Mouse (Mus musculus) CH12.LX (cell line): Measurements from ENCODE around the gene Nsun2.
"Not testable (repeated sequence)": the region's sequence is repeated elsewhere in the genome, so short reads cannot be mapped to it uniquely, and the experiment has no call there.

Experiments used
- BHLHE40 ChIP-seq: IDR thresholded peaks from 2 replicates; pipeline ENCODE4 v1.6.1; 2011; ENCODE audit warnings: mild to moderate bottlenecking, low read depth, low read length, improper control_type of control experiment
- CTCF ChIP-seq, 2 experiments: IDR thresholded peaks in 1 of 2; conservative IDR thresholded peaks in 1 of 2; 2 replicates each; pipeline ENCODE4 v1.5.1; 2011 to 2012; ENCODE audit warnings: low read depth in 2 of 2, low read length in 2 of 2, improper control_type of control experiment in 1 of 2, inconsistent platforms in 1 of 2, mild to moderate bottlenecking in 1 of 2, moderate library complexity in 1 of 2
- E2F4 ChIP-seq: IDR thresholded peaks from 2 replicates; pipeline ENCODE4 v1.6.1; 2011; ENCODE audit warnings: low read depth, low read length, improper control_type of control experiment; ENCODE audit not compliant: insufficient replicate concordance
- GABPA ChIP-seq: IDR thresholded peaks from 2 replicates; pipeline ENCODE4 v1.6.1; 2012; ENCODE audit warnings: low read depth, low read length, improper control_type of control experiment, inconsistent platforms; ENCODE audit not compliant: insufficient replicate concordance
- JUN ChIP-seq: IDR thresholded peaks from 2 replicates; pipeline ENCODE4 v1.6.1; 2011; ENCODE audit warnings: low read depth, mild to moderate bottlenecking, low read length, improper control_type of control experiment, moderate library complexity; ENCODE audit not compliant: insufficient read depth
- JUND ChIP-seq: conservative IDR thresholded peaks from 2 replicates; pipeline ENCODE4 v1.6.1; 2011; ENCODE audit warnings: low read depth, low read length, improper control_type of control experiment
- MXI1 ChIP-seq: IDR thresholded peaks from 2 replicates; pipeline ENCODE4 v1.6.1; 2011; ENCODE audit warnings: mild to moderate bottlenecking, low read depth, low read length, improper control_type of control experiment
- POLR2A ChIP-seq: IDR thresholded peaks from 2 replicates; pipeline ENCODE4 v1.6.1; 2011; ENCODE audit warnings: low read depth, mild to moderate bottlenecking, improper control_type of control experiment, low read length
- POLR2AphosphoS2 ChIP-seq: IDR thresholded peaks from 2 replicates; pipeline ENCODE4 v1.6.1; 2011; ENCODE audit warnings: low read depth, low read length, improper control_type of control experiment
- RCOR1 ChIP-seq: conservative IDR thresholded peaks from 2 replicates; pipeline ENCODE4 v1.6.1; 2012; ENCODE audit warnings: low read depth, mild to moderate bottlenecking, inconsistent platforms, low read length, improper control_type of control experiment
- TCF12 ChIP-seq: IDR thresholded peaks from 2 replicates; pipeline ENCODE4 v1.6.1; 2014; ENCODE audit warnings: low read depth, mild to moderate bottlenecking, inconsistent platforms, low read length, improper control_type of control experiment
- USF1 ChIP-seq: IDR thresholded peaks from 2 replicates; pipeline ENCODE4 v1.6.1; 2014; ENCODE audit warnings: low read depth, mild to moderate bottlenecking, inconsistent platforms, low read length, improper control_type of control experiment
- ZC3H11A ChIP-seq: IDR thresholded peaks from 2 replicates; pipeline ENCODE4 v1.6.1; 2012; ENCODE audit warnings: low read depth, mild to moderate bottlenecking, inconsistent platforms, low read length, improper control_type of control experiment
- ZNF384 ChIP-seq: IDR thresholded peaks from 2 replicates; pipeline ENCODE4 v1.6.1; 2012; ENCODE audit warnings: low read depth, low read length, improper control_type of control experiment, inconsistent platforms

DNA sequence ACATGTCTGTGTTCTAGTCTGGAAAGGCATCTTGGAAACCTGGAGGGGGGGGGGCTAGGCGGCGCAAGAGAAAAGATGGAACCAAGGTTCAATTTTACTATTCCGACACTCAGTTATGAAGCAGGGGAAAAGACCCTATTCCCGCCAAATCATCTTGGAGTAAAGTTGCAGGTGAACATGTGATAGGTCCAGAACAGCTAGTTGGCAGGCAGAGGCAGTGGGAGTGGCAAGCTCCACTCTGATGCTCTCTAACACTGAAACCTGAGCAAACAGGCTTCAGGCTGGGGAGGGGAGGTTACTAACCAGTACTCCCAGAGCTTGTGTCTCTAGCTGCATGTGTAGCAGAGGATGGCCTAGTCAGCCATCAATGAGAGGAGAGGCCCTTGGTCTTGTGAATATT lies 31.9 kb downstream of the Nsun2 start:
- not testable (repeated sequence) for TF ChIP-seq JUN; TCF12; CTCF (conservative IDR thresholded peaks at IDR 0.05 in 1 of 2, IDR thresholded peaks at IDR 0.05 in 1 of 2; ENCODE audit: low read depth in 2 of 2, low read length in 2 of 2); POLR2A; BHLHE40; POLR2AphosphoS2; GABPA; JUND; ZNF384; USF1; E2F4; MXI1; ZC3H11A; RCOR1
